Mouse (Mus musculus): Measurements from ENCODE around the gene Gamt.

Gamt gene

DNA sequence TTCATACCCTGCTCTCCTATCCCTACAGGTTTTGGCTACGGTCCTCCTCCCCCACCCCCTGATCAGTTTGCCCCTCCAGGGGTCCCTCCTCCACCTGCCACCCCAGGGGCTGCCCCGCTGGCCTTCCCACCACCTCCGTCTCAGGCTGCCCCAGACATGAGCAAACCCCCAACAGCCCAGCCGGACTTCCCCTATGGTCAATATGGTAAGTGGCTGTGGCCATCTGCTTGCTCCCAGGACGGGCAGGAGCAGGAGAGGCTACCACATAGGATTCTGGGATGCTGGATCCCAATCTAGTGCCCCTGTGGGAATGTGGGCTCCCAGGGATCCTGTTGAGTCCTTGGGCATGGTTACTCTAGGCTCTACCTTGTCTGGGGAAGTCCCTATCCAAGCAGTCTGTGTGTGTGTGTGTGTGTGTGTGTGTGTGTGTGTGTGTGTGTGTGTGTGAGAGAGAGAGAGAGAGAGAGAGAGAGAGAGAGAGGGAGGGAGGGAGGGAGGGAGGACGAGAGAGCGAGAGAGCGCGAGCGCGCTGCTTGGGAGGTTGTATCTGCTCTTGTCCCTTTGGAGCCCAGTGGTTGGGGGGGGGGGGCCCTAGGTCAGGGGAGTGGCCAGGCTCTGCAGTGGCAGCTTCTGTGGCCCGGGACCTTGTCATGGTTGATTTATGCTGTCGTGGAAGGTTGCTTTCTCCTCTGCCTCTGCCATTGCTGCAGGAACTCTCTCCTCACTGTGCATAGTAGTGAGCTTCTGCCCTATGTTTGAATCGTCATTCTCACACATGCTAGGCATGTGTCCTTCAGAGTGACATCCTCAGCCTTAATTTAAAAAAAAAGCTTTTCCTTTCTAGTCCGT, 24.6 kb upstream of the Gamt start:
- no peak for DNase-seq (ENCODE audit: low read depth, low spot score)

DNA sequence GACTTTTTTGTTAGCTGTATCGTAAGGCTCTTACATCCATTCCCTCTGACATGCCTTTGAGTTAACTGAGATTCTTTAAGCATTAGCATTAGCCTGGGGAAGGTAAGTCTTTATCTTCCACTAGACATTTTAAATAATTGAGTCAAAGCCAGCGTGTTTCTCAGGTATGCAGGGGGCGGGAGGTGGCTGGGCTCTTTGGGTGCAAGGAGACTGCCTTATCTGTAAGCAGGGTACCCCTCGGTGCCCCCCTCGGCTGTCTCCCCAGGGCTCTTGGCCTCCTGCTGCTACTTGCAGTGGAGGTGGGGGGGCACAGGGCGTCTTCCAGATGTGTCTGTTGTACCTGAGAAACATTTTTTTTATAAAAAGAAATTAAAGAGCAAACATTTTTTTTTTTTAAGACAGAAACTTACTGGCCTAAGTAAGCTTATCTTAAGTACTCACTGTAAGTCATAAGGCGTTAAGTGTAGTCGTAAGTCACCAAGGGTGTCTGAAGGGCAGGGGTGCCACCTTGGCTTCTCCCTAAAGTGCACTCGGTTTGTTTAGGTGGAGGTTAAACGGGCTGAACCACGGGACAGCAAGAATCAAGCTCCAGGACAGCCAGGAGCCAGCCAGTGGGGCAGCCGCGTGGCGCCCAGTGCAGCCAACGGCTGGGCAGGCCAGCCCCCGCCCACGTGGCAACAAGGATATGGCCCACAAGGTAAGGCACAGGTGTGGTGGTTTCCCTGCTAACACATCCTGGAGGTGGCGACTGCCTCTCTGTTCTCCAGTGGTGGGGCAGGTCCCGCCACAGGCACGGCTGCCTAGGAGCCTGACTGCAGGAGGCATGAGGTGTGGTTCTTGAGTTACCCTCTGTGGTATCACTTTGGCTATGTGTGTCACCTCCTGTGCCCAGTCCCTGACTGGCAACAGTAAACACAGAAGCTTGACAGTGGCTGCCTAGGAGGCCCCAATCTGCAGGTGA, 21.9 kb upstream of the Gamt start:
- DNase-seq (ENCODE audit: low read depth, low spot score), result no peak

DNA sequence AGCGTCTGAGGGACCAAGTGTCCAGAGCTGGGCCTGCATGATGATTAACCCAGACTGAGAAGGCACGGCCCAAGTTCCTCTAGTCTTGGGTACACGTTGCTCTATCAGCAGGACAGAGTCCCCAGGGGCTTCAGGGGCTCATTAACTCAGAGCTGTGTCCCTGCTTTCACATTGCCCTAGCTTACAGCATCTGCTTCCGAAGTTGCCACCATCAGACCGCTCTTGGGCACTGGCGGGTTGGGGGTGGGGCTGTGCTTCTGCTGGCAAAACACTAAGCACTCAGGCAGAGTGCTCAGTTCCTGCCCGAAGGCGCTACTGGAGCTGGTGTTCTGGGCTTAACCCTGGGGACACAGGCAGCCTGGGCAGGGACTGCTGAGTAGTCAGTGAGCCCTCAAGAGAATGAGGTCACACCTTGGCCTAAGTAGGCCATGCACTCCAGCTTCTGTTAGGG, 21.1 kb upstream of the Gamt start:
- DNase-seq (ENCODE audit: low read depth, low spot score), result no peak

DNA sequence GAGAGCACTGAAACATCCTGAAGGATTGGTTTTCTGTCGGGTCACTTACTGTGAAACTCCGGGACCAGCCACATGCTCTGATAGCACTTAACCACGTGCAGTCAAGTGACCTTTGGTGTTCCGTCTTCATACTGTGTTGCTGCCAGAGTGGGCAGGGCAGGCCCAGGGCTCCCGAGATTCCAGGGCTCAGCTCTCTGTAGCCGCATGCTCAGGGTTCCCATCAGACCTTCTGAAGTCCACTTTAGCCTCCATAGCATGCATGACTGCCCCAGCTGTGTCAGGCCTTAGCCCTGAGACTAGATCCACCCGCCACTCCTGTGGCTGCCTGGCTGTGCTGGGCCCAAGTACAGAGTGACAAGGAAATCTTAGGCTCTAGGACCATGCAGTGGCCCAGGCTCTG, 20.5 kb upstream of the Gamt start:
- no peak for DNase-seq (ENCODE audit: low read depth, low spot score)

DNA sequence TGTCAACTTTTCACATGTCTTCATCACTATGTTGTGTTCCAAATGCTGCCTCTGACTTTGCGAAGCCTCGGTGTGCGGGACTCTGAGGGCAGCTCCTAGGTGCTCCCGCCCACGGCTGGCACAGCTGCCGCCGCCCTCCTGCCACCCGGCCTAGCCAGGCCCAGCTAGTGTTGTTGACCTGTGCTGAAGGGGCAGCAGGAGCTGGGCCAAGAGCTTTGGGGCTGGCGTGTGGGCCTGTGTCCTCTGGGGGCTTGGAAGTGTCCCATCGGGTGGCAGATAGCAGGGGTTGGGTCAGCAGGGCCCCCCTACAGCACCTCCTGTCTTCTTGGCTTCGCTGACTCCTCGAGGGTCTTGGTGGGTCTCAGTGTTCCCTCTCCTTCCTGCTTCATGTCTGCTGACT, 18.5 kb upstream of the Gamt start:
- no peak for DNase-seq (ENCODE audit: low read depth, low spot score)

DNA sequence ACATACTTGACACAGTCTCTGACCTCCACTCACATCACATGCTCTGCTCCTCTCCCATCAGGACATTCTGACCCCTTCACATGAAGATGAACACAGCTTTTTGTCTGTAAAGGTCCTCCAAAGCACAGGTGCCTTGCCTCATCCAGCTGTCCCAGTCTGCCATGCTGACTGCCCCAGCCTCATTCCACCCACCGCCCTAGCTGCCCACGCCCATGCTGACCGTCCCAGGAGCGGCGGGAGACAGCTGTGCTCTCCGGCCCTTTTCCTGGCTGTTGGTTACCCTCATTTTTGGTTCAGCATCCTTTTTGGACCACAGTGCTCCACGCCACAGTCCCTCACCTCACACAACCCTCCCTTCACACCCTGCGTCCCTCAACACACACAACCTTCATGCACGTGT, 17.6 kb upstream of the Gamt start:
- DNase-seq (ENCODE audit: low read depth, low spot score), result no peak

DNA sequence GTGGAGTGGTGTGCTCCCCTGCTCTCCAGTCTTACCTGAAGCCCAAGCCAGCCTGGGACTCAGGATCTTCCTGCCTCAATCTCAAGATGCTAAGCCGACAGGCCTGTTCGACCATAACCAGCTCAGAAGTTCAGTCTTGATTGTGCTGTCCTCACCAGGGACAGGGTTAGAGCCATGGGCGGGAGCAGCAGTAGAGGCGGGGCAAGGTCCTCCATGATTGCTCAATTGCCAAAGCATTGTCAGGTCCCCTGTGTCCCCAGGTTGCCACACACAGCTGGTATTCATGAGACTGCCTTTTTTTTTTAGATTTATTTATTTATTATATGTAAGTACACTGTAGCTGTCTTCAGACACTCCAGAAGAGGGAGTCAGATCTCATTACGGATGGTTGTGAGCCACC, 15.4 kb upstream of the Gamt start:
- DNase-seq (ENCODE audit: low read depth, low spot score), result no peak

DNA sequence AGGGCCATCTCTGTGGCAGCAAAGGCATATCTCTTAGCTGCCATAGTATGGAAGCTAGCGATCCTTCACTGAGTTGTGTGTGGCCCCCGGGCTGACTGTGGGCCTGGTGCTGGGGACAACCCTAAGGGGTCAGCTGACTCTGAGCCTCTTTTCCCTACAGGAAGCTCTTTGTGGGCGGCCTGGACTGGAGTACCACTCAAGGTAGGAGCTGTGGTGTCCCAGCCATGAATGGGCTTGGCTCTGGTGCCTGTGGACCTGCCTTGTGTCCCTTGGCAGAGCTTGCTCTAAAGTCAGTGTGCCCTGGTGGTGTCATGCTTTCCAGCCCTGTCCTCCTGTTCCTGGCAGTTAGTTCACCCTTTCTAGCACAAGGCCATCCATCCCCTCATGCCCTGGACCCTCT, 13.0 kb upstream of the Gamt start:
- no peak for DNase-seq (ENCODE audit: low read depth, low spot score)

DNA sequence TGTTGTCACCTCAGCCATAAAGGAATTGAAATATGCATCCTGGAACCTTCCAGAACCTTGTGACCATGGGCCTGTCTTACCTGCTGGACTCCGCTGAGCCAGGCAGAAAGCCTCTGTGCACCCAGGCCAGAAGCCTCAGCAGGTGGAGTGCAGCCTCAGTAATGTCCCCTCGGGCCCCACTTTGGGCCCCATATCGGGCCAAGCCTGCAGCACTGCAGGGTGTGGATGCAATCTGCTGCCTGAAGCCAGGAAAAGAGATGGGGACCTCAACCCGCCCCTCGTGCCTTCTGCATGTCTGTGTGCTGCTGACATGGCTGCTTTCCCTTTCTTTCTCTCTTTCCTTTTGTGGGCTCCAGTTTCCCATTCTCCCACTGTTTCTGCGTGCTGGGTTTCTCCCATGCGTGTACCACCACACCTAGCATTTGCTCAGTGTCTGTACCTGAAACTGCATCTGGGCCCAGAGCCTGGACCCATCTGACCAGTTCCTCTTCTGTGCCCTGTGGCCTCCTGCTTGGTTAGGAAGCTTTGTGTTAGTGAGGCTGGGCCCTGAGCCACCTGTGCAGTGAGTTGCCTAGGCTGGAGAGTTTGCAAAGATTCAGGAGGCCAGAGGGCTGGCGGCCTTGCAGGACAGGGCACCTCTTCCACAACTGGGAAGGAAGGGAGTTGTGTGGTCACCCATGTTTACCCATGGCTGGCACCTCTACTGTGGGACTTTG, 11.2 kb upstream of the Gamt start:
- no peak for DNase-seq (ENCODE audit: low read depth, low spot score)

DNA sequence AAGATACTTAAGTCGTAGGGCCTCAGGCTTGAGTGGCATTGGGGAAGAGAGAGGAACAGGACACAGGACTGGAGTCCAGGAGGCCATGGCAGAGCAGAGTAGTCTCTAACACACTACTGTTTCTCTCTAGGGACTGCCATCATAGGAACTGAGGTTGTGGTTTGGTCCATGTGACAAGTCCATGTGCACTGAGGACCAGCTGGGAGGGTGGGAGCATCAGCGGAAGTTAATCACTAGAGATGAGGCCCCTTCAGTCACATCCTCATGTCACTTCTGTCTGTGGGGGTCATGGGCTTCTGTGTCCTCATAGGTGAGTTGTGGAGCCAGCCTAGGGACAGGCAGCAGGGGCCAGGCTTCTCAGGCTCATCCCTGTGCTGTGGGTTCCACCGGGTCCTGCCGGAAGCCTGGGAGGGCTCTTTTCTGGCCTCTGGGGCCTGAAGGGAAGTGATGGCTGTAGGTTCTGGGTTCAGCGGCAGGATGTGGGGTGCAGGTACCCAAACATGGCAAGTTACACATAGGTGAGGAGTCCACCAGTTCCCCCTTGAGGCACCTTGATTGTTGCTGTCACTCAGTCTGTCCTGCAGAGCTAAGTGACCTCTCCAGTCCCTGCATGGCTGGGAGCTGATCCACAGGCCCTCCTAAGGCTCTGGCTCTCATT, 10.5 kb upstream of the Gamt start:
- DNase-seq (ENCODE audit: low read depth, low spot score), result no peak

DNA sequence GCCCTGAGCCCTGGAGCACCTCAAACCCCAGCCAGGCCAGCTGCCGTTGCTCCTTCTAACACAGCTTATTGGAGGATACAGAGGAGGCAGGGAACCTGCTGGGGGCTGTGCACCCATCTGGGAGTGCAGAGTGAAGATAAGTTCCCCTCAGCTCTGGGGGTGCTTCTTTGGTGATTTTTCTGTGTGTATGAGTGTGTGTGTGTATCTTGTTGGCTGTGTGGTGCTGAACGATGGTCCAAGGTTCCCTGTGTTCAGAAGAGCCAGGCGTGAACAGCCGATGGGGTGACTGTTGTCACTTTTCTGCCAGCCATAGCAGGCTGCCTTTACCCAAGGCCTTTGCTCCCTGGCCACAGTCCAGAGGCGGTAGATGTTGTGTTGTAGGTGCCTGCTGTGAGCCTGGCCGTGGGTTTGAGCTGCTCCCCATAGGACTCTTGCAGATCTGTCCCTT, 9.9 kb upstream of the Gamt start:
- no peak for DNase-seq (ENCODE audit: low read depth, low spot score)

DNA sequence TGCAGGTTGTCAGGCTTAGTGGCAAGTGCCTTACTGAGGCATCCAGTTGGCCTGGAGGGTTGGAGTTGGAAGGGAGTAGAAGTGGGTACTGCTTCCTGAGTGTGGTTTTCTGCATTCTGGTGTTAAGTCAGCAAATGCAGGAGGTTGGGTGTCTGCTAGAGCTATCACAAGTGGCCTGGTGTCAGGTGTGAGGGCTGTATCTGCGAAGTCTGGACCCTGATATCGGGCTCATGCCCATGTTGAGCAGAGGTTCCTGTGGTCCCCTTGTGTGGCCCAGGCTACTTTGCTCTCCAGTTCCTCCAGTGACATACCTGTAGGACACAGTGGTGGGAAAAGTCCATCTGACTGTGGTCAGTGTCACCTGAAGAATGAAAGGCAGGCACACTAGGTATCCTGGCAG, 9.3 kb upstream of the Gamt start:
- DNase-seq (ENCODE audit: low read depth, low spot score), result no peak

DNA sequence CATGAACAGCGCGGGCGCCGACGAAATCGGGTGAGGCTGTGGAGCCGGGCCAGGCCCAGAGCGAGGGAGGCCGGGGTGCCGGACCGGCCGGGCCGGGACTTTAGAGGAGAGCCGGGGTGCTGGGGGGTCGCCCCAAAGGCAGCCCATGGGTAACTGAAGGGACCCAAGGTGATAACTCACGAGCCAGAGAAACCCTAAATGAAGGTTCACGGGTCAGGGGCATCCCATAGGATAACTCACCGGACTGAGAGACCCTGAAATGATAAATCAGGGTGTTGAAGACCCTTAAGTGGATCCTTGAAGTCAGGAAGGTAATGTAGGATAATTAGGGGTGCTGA, 4.3 kb upstream of the Gamt start:
- DNase-seq (ENCODE audit: low read depth, low spot score), result no peak

DNA sequence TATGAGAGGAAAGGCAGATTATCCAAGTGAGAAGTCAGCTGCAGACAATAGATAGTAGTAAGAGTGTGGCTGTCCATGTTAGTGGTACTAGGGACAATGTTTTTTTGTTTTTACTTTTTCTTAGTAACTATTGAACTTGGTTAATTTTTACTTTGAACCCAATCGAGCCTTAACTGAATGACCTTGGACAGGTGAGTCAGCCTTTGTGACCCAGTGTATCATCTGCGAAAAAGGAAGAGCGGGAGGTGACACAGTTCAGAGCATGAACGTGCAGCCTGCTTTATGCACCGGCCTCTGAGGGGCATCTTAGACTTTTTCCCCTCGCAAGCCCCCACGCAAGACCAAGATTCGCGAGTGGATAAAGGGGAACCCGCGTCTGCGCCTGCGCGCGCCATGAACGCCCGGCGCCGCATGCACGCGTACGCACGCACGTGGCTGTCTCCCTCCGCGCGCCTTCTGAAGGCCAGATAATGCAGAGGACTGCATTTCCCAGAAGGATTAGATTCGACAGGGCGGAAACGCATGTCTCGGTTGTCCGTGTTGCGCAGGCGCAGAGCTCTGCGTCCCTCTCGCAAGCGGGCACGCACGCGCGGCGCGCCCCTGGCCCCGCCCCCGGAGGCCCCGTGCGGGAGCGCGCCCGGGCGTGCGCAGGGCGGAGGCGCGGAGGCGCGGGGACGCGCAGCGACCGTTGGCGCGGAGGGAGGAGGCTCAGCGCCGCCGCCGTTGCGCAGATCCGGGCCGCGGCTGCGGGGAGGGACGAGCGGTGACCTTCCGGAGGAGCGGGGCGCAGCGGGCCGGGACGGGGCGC, 3.7 kb upstream of the Gamt start:
- DNase-seq (ENCODE audit: low read depth, low spot score), result peak; percentile 99

DNA sequence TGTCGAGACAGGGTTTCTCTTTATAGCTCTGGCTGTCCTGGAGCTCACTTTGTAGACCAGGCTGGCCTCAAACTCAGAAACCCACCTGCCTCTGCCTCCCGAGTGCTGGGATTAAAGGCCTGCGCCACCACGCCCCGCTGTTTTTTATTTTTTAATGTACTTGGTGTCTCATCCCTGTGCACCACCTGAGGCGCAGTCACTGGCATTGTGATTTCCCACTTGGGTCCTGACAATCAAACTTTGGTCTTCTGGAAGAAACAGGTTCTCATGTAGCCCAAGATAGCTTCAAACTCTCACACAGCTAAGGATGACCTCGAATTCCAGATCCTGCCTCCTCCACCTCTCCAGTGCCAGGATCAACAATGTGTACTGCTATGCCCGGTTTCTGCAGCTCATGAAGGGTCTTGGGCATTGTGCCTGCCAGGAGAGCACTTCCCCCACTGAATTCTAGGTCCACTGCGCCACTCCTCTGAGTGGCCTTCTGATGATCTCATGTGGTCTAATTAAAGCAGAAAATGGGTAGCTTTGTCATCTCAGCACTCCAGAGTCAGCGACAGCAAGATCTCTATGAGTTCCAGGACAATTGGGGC, 2.1 kb upstream of the Gamt start:
- DNase-seq (ENCODE audit: low read depth, low spot score), result no peak

DNA sequence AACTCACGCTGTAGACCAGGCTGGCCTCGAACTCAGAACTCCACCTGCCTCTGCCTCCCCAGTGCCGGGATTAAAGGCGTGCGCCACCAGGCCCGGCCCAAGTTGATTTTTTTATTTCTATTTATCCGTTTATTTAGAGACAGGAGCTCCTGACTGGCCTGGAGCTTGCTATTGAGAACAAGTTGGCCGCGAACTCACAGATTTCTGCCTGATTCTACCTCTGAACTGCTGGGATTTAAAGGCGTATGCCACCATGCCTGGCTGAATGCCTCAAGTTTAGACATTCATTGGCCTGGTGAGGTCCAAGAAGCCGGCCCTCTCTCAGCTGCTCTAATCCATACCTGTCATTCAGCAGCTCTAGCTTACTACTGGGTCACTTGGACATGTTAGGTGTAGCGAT, 1.4 kb upstream of the Gamt start:
- no peak for DNase-seq (ENCODE audit: low read depth, low spot score)

DNA sequence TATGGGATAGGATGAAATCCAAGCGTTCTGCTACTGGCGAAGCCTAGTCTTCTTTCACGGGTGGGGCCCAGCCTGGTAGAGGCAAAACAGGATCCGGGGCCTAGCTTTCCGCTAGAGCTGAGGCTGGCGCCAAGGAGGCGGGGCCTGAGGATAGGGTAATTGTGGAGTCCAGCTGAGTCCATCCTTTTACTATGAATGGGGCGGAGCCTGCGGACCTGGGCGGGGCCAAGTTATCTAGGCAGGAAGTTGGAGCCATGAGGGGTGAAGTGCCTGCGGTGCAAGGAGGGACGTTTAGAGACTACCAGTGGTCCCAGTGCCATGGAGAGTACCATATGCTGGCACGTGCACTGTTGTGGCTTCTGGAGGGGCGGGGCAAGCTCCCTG, 765 bp upstream of the Gamt start:
- DNase-seq (ENCODE audit: low read depth, low spot score), result peak; percentile 88

DNA sequence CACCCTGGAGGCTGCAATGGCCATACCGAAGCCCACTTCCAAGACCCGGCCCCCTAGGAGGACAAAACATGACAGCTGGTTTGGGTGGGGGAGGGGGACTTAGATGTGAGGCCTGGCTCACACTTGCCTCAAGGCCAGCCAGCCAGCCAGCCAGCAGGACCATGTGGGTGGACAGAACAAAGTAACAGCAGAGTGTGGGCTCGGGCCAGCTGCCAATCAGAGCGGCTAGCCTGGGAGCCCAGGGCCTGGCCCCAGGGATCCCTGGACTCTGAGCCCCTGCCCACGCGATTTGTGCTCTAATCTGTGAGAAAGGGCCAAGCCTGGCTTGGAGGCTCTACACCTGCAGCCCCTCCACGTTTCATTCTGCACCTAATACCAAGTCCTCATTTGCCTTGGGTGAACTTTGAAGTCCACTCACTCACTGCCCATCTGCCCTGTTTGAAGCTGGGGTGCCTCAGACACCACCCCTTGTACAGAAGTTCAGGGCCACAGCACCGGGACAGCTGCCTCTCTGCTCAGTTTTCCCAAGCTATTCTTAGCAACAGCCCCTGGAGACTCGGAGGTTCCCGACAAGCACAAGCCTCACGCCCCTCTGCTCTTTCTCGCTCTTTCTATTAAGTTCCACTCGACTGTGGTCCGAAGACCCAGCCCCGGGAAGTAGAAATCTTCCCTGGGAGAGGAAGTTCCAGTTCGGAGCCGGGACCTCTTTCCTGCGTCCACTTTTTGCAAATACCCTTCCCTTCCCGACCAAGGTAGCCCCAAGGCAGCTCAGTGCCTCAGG, 761 bp downstream of the Gamt start:
- DNase-seq (ENCODE audit: low read depth, low spot score), result no peak

DNA sequence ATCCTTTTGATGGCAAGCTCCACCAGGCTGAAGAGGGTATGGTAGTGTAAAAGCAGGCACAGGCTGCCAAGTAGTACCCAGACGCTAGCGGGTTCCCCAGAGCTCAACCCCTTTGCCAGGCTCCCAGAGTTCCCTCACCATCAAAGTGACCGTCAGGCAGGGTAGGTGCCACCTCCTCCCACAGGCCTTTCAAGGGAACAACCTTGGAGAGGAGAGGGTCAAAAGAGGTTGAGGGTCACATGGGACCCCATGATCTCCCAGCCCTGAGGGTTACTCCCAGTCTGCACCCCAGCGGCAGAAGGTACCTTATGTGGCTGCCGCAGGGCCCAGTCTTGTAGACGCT, 1.4 kb downstream of the Gamt start:
- no peak for DNase-seq (ENCODE audit: low read depth, low spot score)
